Mouse (Mus musculus) kidney, embryonic 16.5 days (tissue): Measurements from ENCODE around the gene Barx2. TPM values are rescaled to one million over a fixed set of nuclear protein-coding genes. Genes with fewer than 3 reads are reported as not detected.
"Not testable (repeated sequence)": the region's sequence is repeated elsewhere in the genome, so short reads cannot be mapped to it uniquely, and the experiment has no call there.

Source experiments
- ATAC-seq: fragments of 200-750 bp; cut with Nextera tagmentation; 2 replicates; pipeline ENCODE4 v1.8.0; 2017; ENCODE audit warnings: moderate TSS enrichment; ENCODE audit not compliant: low FRiP score, low TSS enrichment
- H3K27ac ChIP-seq: fragments of 300-500 bp; sonication (generic); 2 replicates; pipeline ENCODE4 v1.5.1; 2014; ENCODE audit warnings: low read length
- H3K27me3 ChIP-seq: fragments of 300-500 bp; sonication (generic); 2 replicates; pipeline ENCODE4 v1.6.1; 2014; ENCODE audit warnings: low read length, control low read depth, mixed read lengths; ENCODE audit not compliant: insufficient read depth
- H3K36me3 ChIP-seq: fragments of 300-500 bp; sonication (generic); 2 replicates; pipeline ENCODE4 v1.6.1; 2014; ENCODE audit warnings: low read length, control low read depth, mixed read lengths; ENCODE audit not compliant: insufficient read depth
- H3K4me1 ChIP-seq: fragments of 300-500 bp; sonication (generic); 2 replicates; pipeline ENCODE4 v1.6.1; 2014; ENCODE audit warnings: low read length, control low read depth, mixed read lengths; ENCODE audit not compliant: insufficient read depth
- H3K4me2 ChIP-seq: fragments of 300-500 bp; sonication (generic); replicated peaks from 2 replicates; pipeline ENCODE4 v1.6.1; 2014; ENCODE audit warnings: low read depth, low read length
- H3K4me3 ChIP-seq: fragments of 300-500 bp; sonication (generic); 2 replicates; pipeline ENCODE4 v1.5.1; 2014; ENCODE audit warnings: mild to moderate bottlenecking, low read length
- H3K9ac ChIP-seq: fragments of 300-500 bp; sonication (generic); replicated peaks from 2 replicates; pipeline ENCODE4 v1.6.1; 2014; ENCODE audit warnings: low read length
- H3K9me3 ChIP-seq: fragments of 300-500 bp; sonication (generic); 2 replicates; pipeline ENCODE4 v1.6.1; 2016; ENCODE audit warnings: low read length, control low read depth
- WGBS: fragments of 180-500 bp; shearing (Covaris S2); extraction: QIAGEN DNeasy Blood & Tissue Kit; methylation state at CpG from one replicate; pipeline ENCODE4 v1.1.7; 2014; 5-methylcytosine and 5-hydroxymethylcytosine counted together
- polyA plus RNA-seq: library from polyadenylated mRNA; unstranded; fragments of >200 nt; fragmentation: Nextera tagmentation; extraction: Ambion mirVana; gene quantifications from 2 replicates; pipeline ENCODE4 v1.2.1, GENCODE M21; 2015

The Barx2 gene
- polyA plus RNA-seq, result not detected in 2 replicates

GRCm38 (mm10) chr9:31912921-31913738 lies at the start of gene Barx2:
Gene Barx2 (minus strand): TSS chr9:31913462.
- no peaks in the 10 kb centered on the region for H3K36me3 ChIP-seq
- peak; percentile 84 for ATAC-seq
- H3K9ac ChIP-seq, result peak within 1 kb of the TSS; percentile 49
- no peak within 1 kb of the TSS for H3K27ac ChIP-seq
- H3K9me3 ChIP-seq, result no peaks in the 10 kb centered on the region
- peak within 1 kb of the TSS; percentile 97 for H3K4me2 ChIP-seq
- WGBS, result under 1% methylated on average over 72 of the region's 81 CpGs
- H3K4me1 ChIP-seq, result peaks cover 16% of the 10 kb centered on the region
- H3K4me3 ChIP-seq, result peak within 1 kb of the TSS; percentile 57
- H3K27me3 ChIP-seq, result peaks cover 87% of the 10 kb centered on the region

- WGBS, result 41% methylated on average over 1 of the region's 1 CpGs
- ATAC-seq, result no peak
- H3K27me3 ChIP-seq, result no peaks in the 10 kb centered on the region
- H3K4me3 ChIP-seq, result no peak overlapping the region
- H3K36me3 ChIP-seq, result no peaks in the 10 kb centered on the region
- no peak overlapping the region for H3K4me2 ChIP-seq
- H3K27ac ChIP-seq, result no peak overlapping the region
- peaks cover 4% of the 10 kb centered on the region; the same call in 1 of the 2 replicates for H3K9me3 ChIP-seq
- no peak overlapping the region for H3K9ac ChIP-seq
- no peaks in the 10 kb centered on the region for H3K4me1 ChIP-seq
Measured at GRCm38 (mm10) chr9:31962265-31962664, 49.0 kb upstream of the Barx2 start.

DNA sequence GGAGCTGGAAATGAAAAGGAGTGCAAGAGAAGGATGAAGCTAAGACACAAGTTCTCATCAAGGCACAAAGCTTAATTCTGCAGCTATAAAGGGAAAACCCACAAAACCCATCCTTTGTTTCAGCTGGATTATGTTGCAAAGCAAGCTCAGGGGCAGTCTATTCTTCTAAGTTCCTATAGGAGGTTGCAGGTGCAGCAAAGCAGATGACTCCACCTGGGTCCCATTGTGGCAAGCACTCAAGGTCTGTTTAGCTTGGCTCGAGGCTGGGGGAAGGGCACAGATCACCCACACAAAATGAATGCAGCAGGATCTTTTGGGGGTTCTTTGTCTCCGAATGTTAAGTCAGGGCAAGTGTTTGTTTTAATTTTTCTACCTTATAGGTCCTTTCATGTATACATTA lies 47.2 kb upstream of the Barx2 start:
- ATAC-seq, result no peak
- H3K27ac ChIP-seq, result no peak overlapping the region
- no peaks in the 10 kb centered on the region for H3K9me3 ChIP-seq
- H3K4me3 ChIP-seq, result no peak overlapping the region
- WGBS, result 58% methylated on average over 2 of the region's 2 CpGs
- H3K4me2 ChIP-seq, result no peak overlapping the region
- no peak overlapping the region for H3K9ac ChIP-seq
- H3K27me3 ChIP-seq, result no peaks in the 10 kb centered on the region
- no peaks in the 10 kb centered on the region for H3K36me3 ChIP-seq
- no peaks in the 10 kb centered on the region for H3K4me1 ChIP-seq

- ATAC-seq, result no peak
- Histone ChIP-seq H3K36me3 (no peaks in the 10 kb centered on the region), H3K9me3 (no peaks in the 10 kb centered on the region), H3K4me2 (no peak overlapping the region), H3K27ac (no peak overlapping the region), H3K4me1 (no peaks in the 10 kb centered on the region), H3K4me3 (no peak overlapping the region), H3K9ac (no peak overlapping the region), H3K27me3 (no peaks in the 10 kb centered on the region)
Measured at GRCm38 (mm10) chr9:31958120-31958519, 44.9 kb upstream of the Barx2 start.

GRCm38 (mm10) chr9:31950506-31950905 lies 37.2 kb upstream of the Barx2 start:
- no peaks in the 10 kb centered on the region for H3K4me1 ChIP-seq
- H3K9ac ChIP-seq, result no peak overlapping the region
- 95% methylated on average over 5 of the region's 5 CpGs for whole genome bisulfite sequencing
- no peaks in the 10 kb centered on the region for H3K36me3 ChIP-seq
- H3K27ac ChIP-seq, result no peak overlapping the region
- H3K4me3 ChIP-seq, result no peak overlapping the region
- H3K9me3 ChIP-seq, result no peaks in the 10 kb centered on the region
- H3K27me3 ChIP-seq, result no peaks in the 10 kb centered on the region
- ATAC-seq, result no peak
- no peak overlapping the region for H3K4me2 ChIP-seq

- no peaks in the 10 kb centered on the region for H3K36me3 ChIP-seq
- H3K27ac ChIP-seq, result no peak overlapping the region
- 92% methylated on average over 5 of the region's 5 CpGs for WGBS
- H3K4me1 ChIP-seq, result no peaks in the 10 kb centered on the region
- no peak overlapping the region for H3K4me3 ChIP-seq
- no peak overlapping the region for H3K9ac ChIP-seq
- H3K4me2 ChIP-seq, result no peak overlapping the region
- no peaks in the 10 kb centered on the region for H3K9me3 ChIP-seq
- ATAC-seq, result no peak
- no peaks in the 10 kb centered on the region for H3K27me3 ChIP-seq
Measured at GRCm38 (mm10) chr9:31949031-31949430, 35.8 kb upstream of the Barx2 start.

- Histone ChIP-seq H3K4me1 (no peaks in the 10 kb centered on the region), H3K27ac (no peak overlapping the region), H3K36me3 (no peaks in the 10 kb centered on the region), H3K9ac (no peak overlapping the region), H3K4me3 (no peak overlapping the region), H3K4me2 (no peak overlapping the region), H3K9me3 (no peaks in the 10 kb centered on the region), H3K27me3 (no peaks in the 10 kb centered on the region)
- WGBS, result 81% methylated on average over 10 of the region's 10 CpGs
- ATAC-seq, result no peak
Measured at GRCm38 (mm10) chr9:31947051-31947450, 33.8 kb upstream of the Barx2 start.

DNA sequence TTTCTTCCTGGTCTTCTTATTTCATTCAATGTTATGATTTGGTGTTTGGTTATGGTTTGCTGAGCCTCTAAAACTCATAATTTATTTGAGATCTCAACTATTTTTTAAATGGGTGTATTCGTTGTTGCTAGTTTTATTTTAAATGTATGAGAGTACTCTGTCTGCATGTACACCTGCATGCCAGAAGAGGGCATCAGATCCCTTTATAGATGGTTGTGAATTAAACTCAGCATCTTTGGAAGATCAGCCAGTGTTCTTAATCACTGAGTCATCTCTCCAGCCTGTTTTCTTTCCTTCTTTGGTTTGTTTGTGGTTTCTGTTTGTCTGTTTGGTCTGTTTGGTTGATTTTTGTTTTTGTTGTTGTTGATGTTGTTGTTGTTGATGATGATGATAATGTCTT lies 29.1 kb upstream of the Barx2 start:
- no peak overlapping the region for H3K27ac ChIP-seq
- H3K4me1 ChIP-seq, result no peaks in the 10 kb centered on the region
- no peaks in the 10 kb centered on the region for H3K27me3 ChIP-seq
- no peak overlapping the region for H3K4me3 ChIP-seq
- 41% methylated on average over 1 of the region's 1 CpGs for WGBS
- no peak overlapping the region for H3K9ac ChIP-seq
- no peak overlapping the region for H3K4me2 ChIP-seq
- H3K9me3 ChIP-seq, result no peaks in the 10 kb centered on the region
- no peak for ATAC-seq
- H3K36me3 ChIP-seq, result no peaks in the 10 kb centered on the region

DNA sequence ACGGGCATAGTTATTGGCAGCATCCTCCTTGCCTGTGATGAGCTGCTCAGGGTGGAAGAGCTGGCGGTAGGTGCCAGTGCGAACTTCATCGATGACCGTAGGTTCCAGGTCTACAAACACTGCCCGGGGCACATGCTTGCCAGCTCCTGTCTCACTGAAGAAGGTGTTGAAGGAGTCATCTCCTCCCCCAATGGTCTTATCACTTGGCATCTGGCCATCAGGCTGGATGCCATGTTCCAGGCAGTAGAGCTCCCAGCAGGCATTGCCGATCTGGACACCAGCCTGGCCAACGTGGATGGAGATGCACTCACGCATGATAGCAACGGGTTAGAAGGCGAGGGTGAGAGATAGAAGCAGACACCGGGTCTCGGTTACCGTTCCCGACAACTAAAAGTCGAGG lies 23.2 kb upstream of the Barx2 start:
- not testable (repeated sequence) for H3K4me1 ChIP-seq, H3K9me3 ChIP-seq, H3K4me3 ChIP-seq, H3K9ac ChIP-seq, ATAC-seq, H3K4me2 ChIP-seq, H3K27me3 ChIP-seq, H3K27ac ChIP-seq, H3K36me3 ChIP-seq
- 98% methylated on average over 11 of the region's 16 CpGs for WGBS

DNA sequence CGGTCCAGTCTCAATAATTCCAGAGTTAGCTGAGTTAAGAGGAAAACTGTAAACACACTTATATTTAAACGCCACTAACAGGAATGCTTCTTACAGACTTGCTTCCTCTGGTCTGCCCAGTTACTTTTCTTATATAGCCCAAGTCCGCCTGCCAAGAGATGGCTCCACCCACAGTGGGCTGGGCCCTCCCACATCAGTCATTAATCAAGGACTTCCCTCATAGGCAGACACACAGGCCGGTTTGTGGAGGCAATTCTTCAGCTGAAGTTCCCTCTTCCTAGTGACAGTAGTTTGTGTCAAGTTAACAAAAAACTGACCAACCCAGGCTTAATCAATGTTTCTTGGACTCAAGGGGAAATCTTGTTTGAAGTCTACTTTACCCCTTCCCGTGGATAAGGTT lies 18.4 kb upstream of the Barx2 start:
- no peaks in the 10 kb centered on the region for H3K9me3 ChIP-seq
- no peaks in the 10 kb centered on the region for H3K36me3 ChIP-seq
- 54% methylated on average over 5 of the region's 5 CpGs for WGBS
- no peaks in the 10 kb centered on the region for H3K27me3 ChIP-seq
- H3K4me3 ChIP-seq, result no peak overlapping the region
- H3K9ac ChIP-seq, result no peak overlapping the region
- no peak for ATAC-seq
- H3K4me2 ChIP-seq, result no peak overlapping the region
- H3K4me1 ChIP-seq, result no peaks in the 10 kb centered on the region
- no peak overlapping the region for H3K27ac ChIP-seq
